Mouse (Mus musculus) stomach, postnatal 0 days (tissue): ENCODE measurements at regions not wholly inside any gene's neighbourhood (a gene's known extent, or its start where the extent isn't known, plus 50 kb on each side); places are given as distances from the start of the nearest gene placed in this dataset.

Experiments
- ATAC-seq: fragments of 200-750 bp; cut with Nextera tagmentation; 2 replicates; pipeline ENCODE4 v1.8.0; 2017; ENCODE audit not compliant: low FRiP score, low TSS enrichment
- DNase-seq: peaks from one replicate; pipeline ENCODE4 v3.0.0-alpha.2; 2016; ENCODE audit warnings: low spot score
- H3K27ac ChIP-seq: fragments of 300-500 bp; sonication (generic); replicated peaks from 2 replicates; pipeline ENCODE4 v1.5.1; 2014; ENCODE audit warnings: mild to moderate bottlenecking, control low read depth
- H3K27me3 ChIP-seq: fragments of 300-500 bp; sonication (generic); 2 replicates; pipeline ENCODE4 v1.6.1; 2014; ENCODE audit warnings: low read length; ENCODE audit not compliant: control insufficient read depth, insufficient read depth
- H3K36me3 ChIP-seq: fragments of 300-500 bp; sonication (generic); 2 replicates; pipeline ENCODE4 v1.6.1; 2014; ENCODE audit warnings: low read length, mixed read lengths; ENCODE audit not compliant: control insufficient read depth, insufficient read depth
- H3K4me1 ChIP-seq: fragments of 300-500 bp; sonication (generic); replicated peaks from 2 replicates; pipeline ENCODE4 v1.6.1; 2014; ENCODE audit warnings: antibody characterized with exemption; ENCODE audit not compliant: control insufficient read depth, insufficient read depth
- H3K4me2 ChIP-seq: fragments of 300-500 bp; sonication (generic); replicated peaks from 2 replicates; pipeline ENCODE4 v1.6.1; 2014; ENCODE audit warnings: low read depth, mild to moderate bottlenecking, control low read depth, moderate library complexity
- H3K4me3 ChIP-seq: fragments of 300-500 bp; sonication (generic); 2 replicates; pipeline ENCODE4 v1.5.1; 2014; ENCODE audit warnings: low read depth, low read length, control low read depth
- H3K9ac ChIP-seq: fragments of 300-500 bp; sonication (generic); 2 replicates; pipeline ENCODE4 v1.6.1; 2014; ENCODE audit warnings: mild to moderate bottlenecking, low read length, control low read depth, mixed read lengths
- H3K9me3 ChIP-seq: fragments of 300-500 bp; sonication (generic); 2 replicates; pipeline ENCODE4 v1.6.1; 2016; ENCODE audit warnings: low read length; ENCODE audit not compliant: control insufficient read depth
- CTCF ChIP-seq: IDR thresholded peaks from 2 replicates; pipeline ENCODE4 v1.5.1; 2016; ENCODE audit warnings: antibody characterized with exemption, low read depth, mild to moderate bottlenecking, moderate library complexity
- EP300 ChIP-seq: optimal IDR thresholded peaks from 2 replicates; pipeline ENCODE3; 2016; ENCODE audit warnings: antibody characterized with exemption
- WGBS: fragments of 180-500 bp; shearing (Covaris S2); extraction: QIAGEN DNeasy Blood & Tissue Kit; methylation state at CpG from one replicate; pipeline ENCODE4 v1.1.7; 2014; 5-methylcytosine and 5-hydroxymethylcytosine counted together

- H3K27me3 ChIP-seq: no peaks in the 10 kb centered on the region
- H3K9me3 ChIP-seq: no peaks in the 10 kb centered on the region
- no peak overlapping the region for H3K4me3 ChIP-seq
- H3K4me2 ChIP-seq: no peak overlapping the region
- TF ChIP-seq EP300: no peak
- peak; percentile 42 for TF ChIP-seq CTCF
- H3K27ac ChIP-seq: no peak overlapping the region
- 61% methylated on average over 2 of the region's 2 CpGs for WGBS
- no peaks in the 10 kb centered on the region for H3K4me1 ChIP-seq
- H3K9ac ChIP-seq: no peak overlapping the region
- DNase-seq: no peak
- ATAC-seq: no peak
- H3K36me3 ChIP-seq: no peaks in the 10 kb centered on the region
These were observed 54.0 kb upstream of the Vmn2r7 start for GRCm38 (mm10) chr3:64898610-64899009.

DNA sequence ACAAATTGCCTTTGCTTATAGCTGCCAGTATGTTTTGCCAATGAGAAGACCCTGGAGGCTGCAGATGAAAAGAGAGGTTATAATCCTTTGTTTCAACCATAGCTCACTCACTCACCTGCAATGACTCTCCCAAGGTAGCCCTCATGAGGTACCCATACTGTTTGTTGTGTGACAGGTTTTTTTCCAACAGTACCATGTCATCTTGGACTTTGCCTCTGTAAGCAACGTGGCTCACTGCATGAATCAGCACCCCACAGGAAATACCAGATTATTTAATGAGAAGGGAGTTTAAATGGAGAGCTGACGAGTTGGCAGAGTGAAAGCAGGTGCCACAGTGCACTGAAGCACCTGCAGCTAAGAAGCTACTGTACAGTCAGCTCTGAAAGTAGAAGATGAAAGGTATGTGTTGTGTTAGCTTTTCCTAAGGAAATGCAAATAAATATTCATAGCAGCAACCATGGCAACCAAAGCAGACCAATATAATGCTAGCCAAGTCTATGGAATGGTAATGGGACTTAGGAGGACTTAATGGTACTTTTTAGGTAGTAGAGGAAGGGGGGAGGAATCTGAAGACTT lies 56.8 kb upstream of the Vmn2r7 start:
- Histone ChIP-seq H3K9me3 (no peaks in the 10 kb centered on the region), H3K4me2 (no peak overlapping the region), H3K4me3 (no peak overlapping the region), H3K27me3 (no peaks in the 10 kb centered on the region), H3K4me1 (no peaks in the 10 kb centered on the region), H3K27ac (no peak overlapping the region), H3K9ac (no peak overlapping the region), H3K36me3 (no peaks in the 10 kb centered on the region)
- TF ChIP-seq EP300: no peak
- TF ChIP-seq CTCF: no peak
- ATAC-seq: peak; percentile 98
- 18% methylated on average over 2 of the region's 2 CpGs for WGBS
- peak; percentile 36 for DNase-seq

GRCm38 (mm10) chr3:64949307-64949706 lies 104.7 kb upstream of the Vmn2r7 start:
- 11% methylated on average over 16 of the region's 16 CpGs for WGBS
- no peak for ATAC-seq

GRCm38 (mm10) chr3:64964667-64965415 lies 120.3 kb upstream of the Vmn2r7 start:
- DNase-seq (no peak), ATAC-seq (no peak)
- Histone ChIP-seq H3K4me2 (no peak overlapping the region), H3K27ac (no peak overlapping the region), H3K9me3 (no peaks in the 10 kb centered on the region), H3K27me3 (no peaks in the 10 kb centered on the region), H3K4me3 (no peak overlapping the region), H3K9ac (no peak overlapping the region), H3K36me3 (no peaks in the 10 kb centered on the region), H3K4me1 (no peaks in the 10 kb centered on the region)
- WGBS: 78% methylated on average over 5 of the region's 5 CpGs
- TF ChIP-seq EP300 (no peak), CTCF (no peak)

More at GRCm38 (mm10) chr3:64949307-64949706, 104.7 kb upstream of the Vmn2r7 start:
- Histone ChIP-seq H3K36me3 (no peaks in the 10 kb centered on the region), H3K4me2 (no peak overlapping the region), H3K27me3 (no peaks in the 10 kb centered on the region), H3K9ac (no peak overlapping the region), H3K4me1 (no peaks in the 10 kb centered on the region), H3K27ac (no peak overlapping the region), H3K4me3 (no peak overlapping the region), H3K9me3 (no peaks in the 10 kb centered on the region)
- DNase-seq: no peak
- TF ChIP-seq CTCF (no peak), EP300 (no peak)

- DNase-seq (no peak), ATAC-seq (no peak)
- WGBS: 67% methylated on average over 6 of the region's 6 CpGs
- no peak for TF ChIP-seq EP300
- no peak for TF ChIP-seq CTCF
- H3K9me3 ChIP-seq: no peaks in the 10 kb centered on the region
- H3K36me3 ChIP-seq: no peaks in the 10 kb centered on the region
- no peak overlapping the region for H3K27ac ChIP-seq
- no peaks in the 10 kb centered on the region for H3K27me3 ChIP-seq
- no peak overlapping the region for H3K4me2 ChIP-seq
- no peak overlapping the region for H3K9ac ChIP-seq
- no peaks in the 10 kb centered on the region for H3K4me1 ChIP-seq
- H3K4me3 ChIP-seq: no peak overlapping the region
These were observed 120.9 kb upstream of the Vmn2r7 start for GRCm38 (mm10) chr3:64965416-64965980.

DNA sequence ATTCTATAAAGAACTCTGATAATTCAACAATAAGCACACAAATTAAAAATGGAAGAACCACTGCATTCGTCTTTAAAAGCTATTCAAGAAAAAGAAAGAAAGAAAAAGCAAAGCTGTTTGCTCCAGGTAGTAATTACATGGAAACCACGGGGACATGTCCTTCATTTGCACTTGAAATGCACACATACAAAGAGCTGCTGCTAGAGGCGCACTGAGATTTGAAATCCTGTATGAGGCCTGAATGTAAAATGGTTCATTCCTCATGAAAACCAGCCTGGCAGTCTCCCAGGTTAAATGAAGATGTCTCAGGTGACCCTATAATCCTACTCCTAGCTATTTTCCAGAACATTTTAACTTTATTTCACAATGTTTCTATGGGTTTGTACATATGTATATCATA lies 123.7 kb upstream of the Vmn2r7 start:
- TF ChIP-seq CTCF (no peak), EP300 (no peak)
- WGBS: 68% methylated on average over 3 of the region's 3 CpGs
- Histone ChIP-seq H3K27me3 (no peaks in the 10 kb centered on the region), H3K9ac (no peak overlapping the region), H3K36me3 (no peaks in the 10 kb centered on the region), H3K4me2 (no peak overlapping the region), H3K4me1 (no peaks in the 10 kb centered on the region), H3K4me3 (no peak overlapping the region), H3K9me3 (no peaks in the 10 kb centered on the region), H3K27ac (no peak overlapping the region)
- ATAC-seq: no peak
- no peak for DNase-seq
